Mouse (Mus musculus): Measurements from ENCODE around the gene Aif1l. TPM values are rescaled to one million over a fixed set of nuclear protein-coding genes. Genes with fewer than 3 reads are reported as not detected.
A peak's percentile ranks its signal among the peaks of the same experiment; 100 is the strongest.

Aif1l gene
- total RNA-seq, 2 experiments from 2014 or later: 4.8 to 5.2 TPM

GRCm38 (mm10) chr2:31950966-31951365 lies 1.0 kb downstream of the Aif1l start:
- no peak for DNase-seq (ENCODE audit: low spot score in 2 of 2)

DNA sequence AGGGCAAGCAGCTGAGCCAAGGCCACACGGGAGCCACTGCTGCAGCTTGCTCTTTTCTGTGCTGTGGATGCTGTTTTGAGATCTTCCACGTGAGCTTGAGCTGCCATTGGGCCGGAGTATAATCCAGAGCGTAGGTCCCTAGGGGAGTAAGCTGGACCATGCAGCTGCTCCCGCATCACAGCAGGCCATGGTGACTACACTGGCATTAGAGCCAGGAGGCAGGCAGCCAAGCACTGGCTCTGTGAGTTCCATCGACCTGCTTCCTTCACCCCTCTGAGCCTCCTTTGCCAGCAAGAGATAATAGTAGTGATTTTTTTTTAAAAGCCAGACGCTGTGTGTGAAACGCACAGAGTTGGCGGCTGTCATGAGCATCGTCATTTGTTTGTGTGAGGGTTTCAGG lies 2.3 kb downstream of the Aif1l start:
- no peak for DNase-seq (ENCODE audit: low spot score in 2 of 2)

DNA sequence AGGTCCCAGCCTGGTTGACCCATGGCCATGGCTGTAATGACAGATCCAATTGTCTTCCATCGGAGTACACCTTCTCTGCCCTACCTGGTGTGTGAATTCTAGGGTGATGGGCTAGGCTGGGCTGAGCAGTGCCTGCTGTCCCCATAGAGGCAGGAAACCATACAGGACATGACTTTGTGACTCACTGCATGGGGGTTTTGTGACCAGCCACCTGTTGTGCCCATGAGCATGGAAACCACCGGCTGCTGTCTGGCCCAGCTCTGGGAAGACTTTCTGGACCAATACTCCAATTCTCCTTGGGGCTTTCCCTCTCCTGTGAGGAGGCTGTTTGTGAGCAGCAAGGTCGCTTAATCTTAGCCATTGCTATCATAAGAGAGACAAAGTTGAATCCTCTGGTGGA lies 2.8 kb downstream of the Aif1l start:
- no peak for DNase-seq (ENCODE audit: low spot score in 2 of 2)

DNA sequence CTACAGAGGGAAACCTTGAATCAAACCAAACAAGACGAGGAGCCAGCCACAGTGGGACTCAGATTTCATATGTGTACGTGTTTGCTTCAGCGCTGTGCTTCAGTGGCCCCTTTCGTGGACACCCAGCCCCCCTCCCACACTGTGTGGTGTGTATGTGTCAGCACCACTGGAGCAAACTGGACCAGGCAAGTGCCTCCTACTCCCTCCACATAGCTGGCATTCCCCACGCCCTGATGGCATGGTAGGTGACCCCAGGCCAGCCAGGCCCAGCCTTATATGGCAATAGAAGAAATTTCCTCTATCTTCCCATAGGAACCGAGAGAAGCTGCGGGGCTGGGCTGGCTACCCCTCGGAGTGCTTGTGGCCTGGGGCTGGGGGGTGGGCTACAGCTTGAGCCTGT lies 3.7 kb downstream of the Aif1l start:
- DNase-seq (ENCODE audit: low spot score in 2 of 2): no peak

- DNase-seq (ENCODE audit: low spot score in 2 of 2): no peak
Observed at GRCm38 (mm10) chr2:31954779-31955181, 4.8 kb downstream of the Aif1l start.

- DNase-seq (ENCODE audit: low spot score in 2 of 2): no peak
Observed at GRCm38 (mm10) chr2:31955686-31956085, 5.7 kb downstream of the Aif1l start.

- no peak for DNase-seq (ENCODE audit: low spot score in 2 of 2)
Observed at GRCm38 (mm10) chr2:31957211-31957610, 7.3 kb downstream of the Aif1l start.

GRCm38 (mm10) chr2:31960986-31961385 lies 11.0 kb downstream of the Aif1l start:
- DNase-seq (ENCODE audit: low spot score in 2 of 2): no peak

GRCm38 (mm10) chr2:31961791-31962222 lies 11.9 kb downstream of the Aif1l start:
- no peak for DNase-seq (ENCODE audit: low spot score in 2 of 2)

DNA sequence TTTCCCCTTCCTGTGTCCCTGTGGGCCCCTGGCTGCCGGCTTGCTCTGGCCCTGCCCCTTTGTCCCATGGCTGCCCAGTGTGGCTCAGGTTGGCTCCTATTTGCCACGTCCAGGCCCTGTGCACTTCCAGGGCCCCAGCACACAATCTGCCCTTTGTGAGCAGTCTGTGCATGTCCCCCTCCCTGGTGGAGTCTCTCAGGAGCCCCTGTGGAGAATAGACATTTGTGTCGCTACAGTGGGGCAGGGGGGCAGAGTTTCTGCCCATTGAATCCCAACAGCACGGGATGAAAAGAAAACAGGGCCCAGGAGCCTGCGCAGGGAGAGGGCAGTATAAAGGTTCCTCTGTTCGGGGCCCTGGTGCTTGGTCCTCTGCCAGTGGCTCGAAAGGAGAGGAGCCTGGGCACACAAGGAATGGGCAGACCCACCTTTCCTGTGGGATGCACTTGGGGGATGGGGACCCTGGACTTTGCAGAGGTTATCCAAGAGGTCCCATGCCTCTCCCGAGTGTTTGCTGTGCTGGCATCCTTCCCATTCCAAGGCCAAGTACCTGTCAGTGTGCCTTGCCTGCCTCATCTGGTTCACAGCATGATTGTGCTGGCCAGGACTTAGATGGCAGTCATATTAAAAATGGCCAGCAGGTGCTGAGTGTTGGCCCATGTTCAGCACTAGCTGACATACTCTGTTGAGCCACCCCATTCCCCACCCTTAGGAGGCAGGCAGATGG lies 12.7 kb downstream of the Aif1l start:
- peak; percentile 29 to 42 for DNase-seq (ENCODE audit: low spot score in 2 of 2)

DNA sequence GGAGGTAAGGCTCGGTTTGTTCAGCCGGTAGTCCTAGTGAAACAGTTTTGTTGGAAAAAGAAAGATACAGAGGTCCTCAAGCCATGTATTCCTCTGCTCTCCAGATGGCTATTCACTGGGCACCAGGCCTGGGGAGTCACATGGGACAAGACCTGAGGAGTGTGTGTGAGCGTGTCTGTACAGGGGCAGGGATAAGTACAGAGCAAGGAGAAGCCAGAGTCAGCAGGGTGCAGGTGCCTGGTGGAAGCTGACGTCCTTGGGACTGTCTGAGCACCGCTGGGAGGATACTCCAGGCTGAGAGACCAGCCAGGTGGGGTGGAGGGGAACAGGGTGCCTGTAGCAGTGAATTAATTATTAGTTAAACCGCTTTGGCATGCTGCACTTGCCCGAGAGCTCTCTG lies 13.6 kb downstream of the Aif1l start:
- no peak for DNase-seq (ENCODE audit: low spot score in 2 of 2)

DNA sequence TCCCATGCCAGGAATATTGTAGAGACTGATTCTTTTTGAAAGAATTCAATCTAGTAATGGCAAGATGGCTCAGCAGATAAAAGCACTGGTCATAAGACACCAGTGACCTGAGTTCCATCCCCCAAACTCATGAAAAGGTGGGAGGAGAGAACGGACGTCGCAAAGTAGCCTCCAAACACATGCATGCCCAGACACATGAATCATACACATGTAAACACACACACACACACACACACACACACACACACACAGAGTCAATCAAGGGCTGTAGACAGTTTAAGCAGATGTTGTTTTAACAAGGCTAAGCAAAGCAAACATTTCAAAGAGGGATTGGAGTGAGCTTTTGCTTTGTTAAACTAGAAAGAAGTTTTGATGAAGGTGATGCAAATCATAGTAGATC lies 14.3 kb downstream of the Aif1l start:
- no peak for DNase-seq (ENCODE audit: low spot score in 2 of 2)

DNA sequence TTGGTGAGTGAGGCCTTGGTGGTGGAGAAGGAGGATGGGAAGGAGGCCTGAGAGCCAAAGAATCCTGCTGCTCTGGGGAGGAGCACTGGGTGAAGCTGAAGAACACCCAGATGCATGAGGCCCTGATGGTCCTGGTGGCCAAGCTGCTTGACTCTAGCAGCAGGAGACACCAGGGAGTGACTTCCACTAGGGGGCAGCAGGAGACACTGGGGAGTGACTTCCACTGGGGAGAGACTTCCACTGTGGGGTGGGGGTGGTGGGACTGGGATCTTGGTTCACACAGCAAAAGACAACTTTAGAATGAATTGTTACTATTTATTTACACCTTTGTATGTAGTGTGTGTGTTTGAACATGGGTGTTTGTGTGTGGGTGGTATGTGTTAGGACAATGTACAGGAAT lies 15.2 kb downstream of the Aif1l start:
- DNase-seq (ENCODE audit: low spot score in 2 of 2): peak in 1 of 2 experiments; percentile 39

GRCm38 (mm10) chr2:31966801-31967200 lies 16.9 kb downstream of the Aif1l start:
- no peak for DNase-seq (ENCODE audit: low spot score in 2 of 2)

GRCm38 (mm10) chr2:31972589-31972988 lies 22.6 kb downstream of the Aif1l start:
- no peak for DNase-seq (ENCODE audit: low spot score in 2 of 2)

GRCm38 (mm10) chr2:31974141-31974808 lies 24.3 kb downstream of the Aif1l start, which contains the start of gene Nup214:
Nup214 (plus strand) TSS chr2:31974436.
- peak; percentile 100 for DNase-seq (ENCODE audit: low spot score in 2 of 2)

GRCm38 (mm10) chr2:31974809-31975371 lies 25.0 kb downstream of the Aif1l start:
- DNase-seq (ENCODE audit: low spot score in 2 of 2): no peak

DNA sequence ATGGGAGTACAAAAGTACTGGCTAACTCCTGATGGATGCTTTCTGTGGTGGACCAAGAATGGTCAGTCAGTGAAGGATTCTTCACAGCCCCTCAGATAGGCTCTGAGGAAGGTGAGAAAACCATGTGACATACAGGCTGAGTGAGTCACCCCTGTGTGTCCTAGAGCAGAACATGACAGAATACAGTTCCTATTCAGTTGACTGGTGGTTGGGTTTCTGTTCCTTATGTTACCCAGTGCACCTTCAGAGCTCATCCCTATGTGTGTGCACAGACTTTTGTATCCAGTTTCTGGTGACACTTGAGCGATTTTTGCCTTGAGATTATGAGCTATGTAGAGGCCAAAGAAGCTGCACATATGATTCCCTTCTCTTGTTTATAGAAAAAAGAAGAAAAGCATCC lies 37.8 kb downstream of the Aif1l start:
- DNase-seq (ENCODE audit: low spot score in 2 of 2): no peak

DNA sequence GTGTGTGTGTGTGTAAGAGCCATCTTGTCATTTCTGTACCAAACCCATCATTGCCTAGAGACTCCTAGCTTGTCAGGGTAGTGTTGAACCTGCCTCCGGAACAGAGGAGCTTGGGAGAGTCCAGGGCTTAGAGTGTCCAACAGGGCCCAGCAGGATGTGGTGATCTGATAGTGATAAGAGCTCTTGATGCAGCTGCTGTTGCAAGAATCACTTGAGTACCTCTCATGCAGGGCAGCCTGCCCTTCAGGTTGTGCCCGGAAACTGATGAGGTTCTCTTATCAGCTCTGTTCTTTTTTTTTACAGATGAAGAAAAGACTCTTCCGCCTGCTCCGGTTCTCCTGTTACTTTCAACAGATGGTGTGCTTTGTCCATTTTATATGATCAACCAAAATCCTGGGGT lies 41.0 kb downstream of the Aif1l start:
- DNase-seq (ENCODE audit: low spot score in 2 of 2): no peak

GRCm38 (mm10) chr2:31994896-31995295 lies 45.0 kb downstream of the Aif1l start:
- DNase-seq (ENCODE audit: low spot score in 2 of 2): no peak

GRCm38 (mm10) chr2:31996060-31996459 lies 46.1 kb downstream of the Aif1l start:
- DNase-seq (ENCODE audit: low spot score in 2 of 2): peak; percentile 61 to 69

DNA sequence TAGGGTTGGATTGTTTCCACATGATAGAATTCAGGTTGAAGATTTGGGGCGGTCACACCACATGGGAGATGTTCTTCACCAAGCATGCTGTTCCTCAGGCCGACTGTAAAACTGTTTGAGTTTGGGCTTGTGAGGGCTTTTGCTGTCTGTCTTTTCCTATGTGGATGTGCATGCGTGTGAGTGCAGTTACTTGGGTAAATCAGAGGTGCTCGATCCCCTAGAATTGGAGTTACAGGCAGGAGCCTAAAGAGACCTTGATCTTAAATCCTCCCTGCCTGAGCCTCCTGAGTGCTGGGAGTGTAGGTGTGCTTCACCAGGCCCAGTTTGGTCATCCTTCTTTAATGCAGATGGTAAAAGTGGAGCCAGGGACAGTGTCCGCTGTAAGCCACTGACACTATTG lies 47.6 kb downstream of the Aif1l start:
- DNase-seq (ENCODE audit: low spot score in 2 of 2): no peak

All from left cerebral cortex, adult 18-20 months (tissue).